Mouse (Mus musculus): ENCODE results near the gene Hist2h2ab. TPM values are rescaled to one million over a fixed set of nuclear protein-coding genes. Genes with fewer than 3 reads are reported as not detected.
"Not testable (repeated sequence)": the region's sequence is repeated elsewhere in the genome, so short reads cannot be mapped to it uniquely, and the experiment has no call there.

Gene Hist2h2ab
- polyA plus RNA-seq, 1 experiment from 2014 or later, result not detected

DNA sequence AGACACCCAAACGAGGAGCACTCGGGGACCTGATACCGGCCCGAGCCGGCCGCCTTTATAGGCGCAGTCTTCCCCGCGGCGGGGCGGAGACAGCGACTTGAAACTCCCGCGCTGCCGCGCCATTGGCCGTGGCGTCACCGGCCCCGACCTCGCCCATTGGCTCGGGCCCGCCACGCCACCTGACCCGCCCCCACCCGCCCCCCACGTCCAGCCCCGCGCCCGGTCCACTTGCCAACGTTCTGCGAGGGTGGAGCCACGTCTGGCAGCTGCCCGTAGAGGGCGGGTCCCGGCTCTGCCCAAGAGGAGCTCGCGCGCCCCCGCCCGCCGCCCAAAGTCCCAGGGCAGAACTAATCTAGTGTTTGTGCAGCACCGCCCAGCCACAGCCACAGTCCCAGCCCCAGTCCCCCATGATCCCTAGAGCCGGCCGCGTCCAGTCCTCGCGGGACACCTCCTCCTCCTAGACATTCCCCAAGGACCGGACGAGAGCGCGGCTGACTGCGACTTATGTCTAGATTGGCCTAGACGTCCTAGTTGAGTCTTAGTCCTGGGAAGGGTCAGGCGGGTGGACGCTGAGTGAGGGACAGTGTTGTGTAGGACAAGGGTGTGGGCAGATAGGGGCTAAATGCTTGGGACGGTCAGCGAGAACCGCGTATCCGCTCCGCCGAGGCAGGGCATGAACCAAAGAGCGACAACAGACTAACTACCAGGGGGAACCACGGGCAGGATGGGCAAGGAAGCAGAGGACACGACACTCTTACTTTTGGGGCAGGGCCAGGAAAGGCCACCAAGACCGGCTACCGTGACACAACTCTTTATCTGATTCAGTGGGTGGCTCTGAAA, 19.5 kb downstream of the Hist2h2ab start, which contains the start of gene Hist2h3c2:
Hist2h3c2 (minus strand) TSS at position 174 of the 840 bp plus-strand sequence.
- Histone ChIP-seq H3K4me1 (replicated peaks) (peaks cover 26% of the 10 kb centered on the region), H3K4me3 (peak within 1 kb of the TSS; percentile 51), H3K4me2 (peak within 1 kb of the TSS; percentile 80), H3K27ac (ENCODE audit: poor library complexity, severe bottlenecking) (peak within 1 kb of the TSS; percentile 89), H3K9ac (peak within 1 kb of the TSS; percentile 74)
- H3K36me3 ChIP-seq; H3K9me3 ChIP-seq (replicated peaks); H3K27me3 ChIP-seq (replicated peaks): not testable (repeated sequence)
- peak; percentile 91 for ATAC-seq (ENCODE audit: insufficient number of reproducible peaks, low FRiP score)
- 0% methylated on average over 12 of the region's 68 CpGs for WGBS

DNA sequence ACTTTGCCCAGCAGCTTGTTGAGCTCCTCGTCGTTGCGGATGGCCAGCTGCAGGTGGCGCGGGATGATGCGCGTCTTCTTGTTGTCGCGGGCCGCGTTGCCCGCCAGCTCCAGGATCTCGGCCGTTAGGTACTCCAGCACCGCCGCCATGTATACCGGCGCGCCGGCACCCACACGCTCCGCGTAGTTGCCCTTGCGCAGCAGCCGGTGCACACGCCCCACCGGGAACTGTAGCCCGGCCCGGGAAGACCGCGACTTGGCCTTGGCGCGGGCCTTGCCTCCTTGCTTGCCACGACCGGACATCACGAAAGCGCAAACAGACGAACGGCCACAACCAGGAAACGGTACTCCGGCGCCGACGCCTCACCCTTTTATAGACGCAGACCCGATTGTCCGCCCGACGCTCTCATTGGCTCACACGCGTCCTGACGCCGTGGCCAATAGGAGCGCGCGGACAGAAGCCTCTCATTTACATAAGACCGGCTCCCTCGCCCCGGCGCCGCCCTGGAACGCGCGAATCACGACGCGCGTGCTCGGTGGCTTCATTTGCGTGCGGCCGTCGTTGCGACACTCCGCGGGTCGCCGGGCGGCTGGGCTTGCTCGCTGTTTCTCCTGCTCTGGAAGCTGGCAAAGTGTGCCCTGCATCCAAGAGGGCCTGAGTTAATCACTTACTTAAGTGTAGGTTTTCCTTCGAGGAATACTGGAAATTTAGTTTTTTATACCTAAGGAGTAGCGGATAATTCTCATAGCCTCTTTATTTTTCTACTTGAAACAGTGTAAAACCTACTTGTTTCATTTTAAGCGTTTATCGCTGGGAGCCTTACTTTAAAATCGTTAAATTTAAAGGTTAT, 20.5 kb downstream of the Hist2h2ab start, which contains the start of gene Hist2h2aa2:
Hist2h2aa2 (minus strand) TSS at position 328 of the 850 bp plus-strand sequence.
- H3K4me2 ChIP-seq, result peak within 1 kb of the TSS; percentile 55
- peak within 1 kb of the TSS; percentile 89 for H3K27ac ChIP-seq (ENCODE audit: poor library complexity, severe bottlenecking)
- ATAC-seq (ENCODE audit: insufficient number of reproducible peaks, low FRiP score), result peak; percentile 89
- H3K9ac ChIP-seq, result peak within 1 kb of the TSS; percentile 70
- H3K27me3 ChIP-seq (replicated peaks); H3K36me3 ChIP-seq; H3K9me3 ChIP-seq (replicated peaks): not testable (repeated sequence)
- 5% methylated on average over 22 of the region's 85 CpGs for WGBS
- peak within 1 kb of the TSS; percentile 46 for H3K4me3 ChIP-seq
- peaks cover 28% of the 10 kb centered on the region for H3K4me1 ChIP-seq (replicated peaks)

DNA sequence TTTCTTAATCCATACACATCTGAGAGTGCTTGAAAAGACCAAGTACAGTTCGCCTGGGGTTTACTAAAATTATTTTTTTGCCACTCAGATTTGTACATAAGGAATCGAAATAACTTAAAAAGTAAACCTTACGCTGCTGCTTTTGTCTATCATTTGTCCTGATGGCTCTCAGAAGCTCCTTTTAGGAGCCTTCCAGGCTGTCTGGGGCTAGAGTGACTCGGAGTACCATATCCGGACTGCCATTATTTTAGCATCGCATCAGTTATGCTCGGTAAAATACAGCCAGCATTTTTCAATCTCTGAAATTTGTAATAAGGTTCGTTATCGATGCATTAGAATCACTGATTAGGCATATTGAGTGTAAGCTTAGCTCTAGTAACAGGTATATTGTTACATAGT, 21.1 kb downstream of the Hist2h2ab start:
- H3K4me2 ChIP-seq, result peak overlapping the region; percentile 43; the same call in 1 of the 2 replicates
- H3K36me3 ChIP-seq, result no peaks in the 10 kb centered on the region
- ATAC-seq (ENCODE audit: insufficient number of reproducible peaks, low FRiP score), result no peak
- no peaks in the 10 kb centered on the region for H3K9me3 ChIP-seq (replicated peaks)
- no peak overlapping the region for H3K4me3 ChIP-seq
- peak overlapping the region; percentile 57; the same call in 1 of the 2 replicates for H3K9ac ChIP-seq
- no peaks in the 10 kb centered on the region for H3K27me3 ChIP-seq (replicated peaks)
- WGBS, result 77% methylated on average over 9 of the region's 9 CpGs
- peaks cover 27% of the 10 kb centered on the region for H3K4me1 ChIP-seq (replicated peaks)
- H3K27ac ChIP-seq (ENCODE audit: poor library complexity, severe bottlenecking), result peak overlapping the region; percentile 83

DNA sequence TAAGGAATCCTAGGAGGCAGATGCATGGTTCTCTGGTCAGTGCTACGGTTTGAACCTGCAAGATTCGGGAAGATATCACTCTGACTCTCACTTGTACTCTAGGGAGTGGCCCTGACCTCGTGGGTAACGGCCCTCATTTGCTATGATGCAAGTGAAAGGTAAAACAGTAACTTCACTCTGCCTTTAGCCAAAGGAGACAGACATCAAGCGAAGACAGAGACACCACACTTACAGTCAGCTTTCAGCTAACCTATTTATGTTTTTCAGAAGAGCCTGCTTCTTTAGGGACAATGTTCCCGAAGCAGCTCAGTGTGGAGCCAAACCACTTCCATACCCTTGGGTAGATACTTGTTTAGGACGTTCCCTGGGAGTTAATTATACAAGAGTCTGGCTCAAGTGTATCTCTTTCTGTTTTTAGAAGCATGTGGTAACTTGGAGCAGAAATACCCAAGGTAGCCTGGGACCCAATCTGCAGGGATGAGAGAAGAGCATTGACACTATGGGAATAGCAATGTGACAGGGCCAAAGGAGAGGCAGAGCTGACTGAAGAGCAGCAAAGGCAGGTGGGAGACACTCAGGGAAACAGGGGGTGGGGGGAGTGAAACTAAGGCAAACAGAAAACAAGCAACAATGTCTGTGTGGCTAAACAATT, 24.4 kb downstream of the Hist2h2ab start:
- Histone ChIP-seq H3K36me3 (no peaks in the 10 kb centered on the region), H3K27ac (ENCODE audit: poor library complexity, severe bottlenecking) (peak overlapping the region; percentile 96), H3K9me3 (replicated peaks) (no peaks in the 10 kb centered on the region), H3K9ac (peak overlapping the region; percentile 88), H3K4me2 (peak overlapping the region; percentile 43), H3K4me3 (0 out of 2 replicates have a peak overlapping the region, but pooled peaks have one; percentile 12), H3K4me1 (replicated peaks) (peaks cover 19% of the 10 kb centered on the region), H3K27me3 (replicated peaks) (no peaks in the 10 kb centered on the region)
- 72% methylated on average over 7 of the region's 7 CpGs for WGBS
- ATAC-seq (ENCODE audit: insufficient number of reproducible peaks, low FRiP score), result no peak

DNA sequence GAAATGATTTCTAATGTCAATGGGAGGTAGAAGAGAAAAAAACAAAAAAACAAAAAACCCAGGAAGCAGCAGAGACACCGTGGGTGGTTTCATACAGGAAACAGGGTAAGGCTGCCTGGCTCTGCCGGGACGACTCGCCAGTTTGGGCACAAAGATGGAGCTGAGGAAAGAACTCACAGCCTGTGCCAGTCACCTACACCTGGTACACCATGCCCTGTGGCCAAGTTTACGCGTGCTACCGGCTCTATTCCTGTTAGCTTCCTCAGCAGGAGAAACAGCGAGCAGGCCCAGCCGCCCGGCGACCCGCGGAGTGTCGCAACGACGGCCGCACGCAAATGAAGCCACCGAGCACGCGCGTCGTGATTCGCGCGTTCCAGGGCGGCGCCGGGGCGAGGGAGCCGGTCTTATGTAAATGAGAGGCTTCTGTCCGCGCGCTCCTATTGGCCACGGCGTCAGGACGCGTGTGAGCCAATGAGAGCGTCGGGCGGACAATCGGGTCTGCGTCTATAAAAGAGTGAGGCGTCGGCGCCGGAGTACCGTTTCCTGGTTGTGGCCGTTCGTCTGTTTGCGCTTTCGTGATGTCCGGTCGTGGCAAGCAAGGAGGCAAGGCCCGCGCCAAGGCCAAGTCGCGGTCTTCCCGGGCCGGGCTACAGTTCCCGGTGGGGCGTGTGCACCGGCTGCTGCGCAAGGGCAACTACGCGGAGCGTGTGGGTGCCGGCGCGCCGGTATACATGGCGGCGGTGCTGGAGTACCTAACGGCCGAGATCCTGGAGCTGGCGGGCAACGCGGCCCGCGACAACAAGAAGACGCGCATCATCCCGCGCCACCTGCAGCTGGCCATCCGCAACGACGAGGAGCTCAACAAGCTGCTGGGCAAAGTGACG, 25.6 kb downstream of the Hist2h2ab start, which contains the start of gene Hist2h2aa1:
Hist2h2aa1 (plus strand) TSS at position 495 of the 884 bp plus-strand sequence.
- H3K9me3 ChIP-seq (replicated peaks); H3K36me3 ChIP-seq; H3K27me3 ChIP-seq (replicated peaks): not testable (repeated sequence)
- H3K4me1 ChIP-seq (replicated peaks), result peaks cover 30% of the 10 kb centered on the region
- peak within 1 kb of the TSS; percentile 88 for H3K9ac ChIP-seq
- H3K27ac ChIP-seq (ENCODE audit: poor library complexity, severe bottlenecking), result peak within 1 kb of the TSS; percentile 96
- peak; percentile 90 for ATAC-seq (ENCODE audit: insufficient number of reproducible peaks, low FRiP score)
- WGBS, result under 1% methylated on average over 41 of the region's 88 CpGs
- peak within 1 kb of the TSS; percentile 70 for H3K4me2 ChIP-seq
- H3K4me3 ChIP-seq, result peak within 1 kb of the TSS; percentile 58

DNA sequence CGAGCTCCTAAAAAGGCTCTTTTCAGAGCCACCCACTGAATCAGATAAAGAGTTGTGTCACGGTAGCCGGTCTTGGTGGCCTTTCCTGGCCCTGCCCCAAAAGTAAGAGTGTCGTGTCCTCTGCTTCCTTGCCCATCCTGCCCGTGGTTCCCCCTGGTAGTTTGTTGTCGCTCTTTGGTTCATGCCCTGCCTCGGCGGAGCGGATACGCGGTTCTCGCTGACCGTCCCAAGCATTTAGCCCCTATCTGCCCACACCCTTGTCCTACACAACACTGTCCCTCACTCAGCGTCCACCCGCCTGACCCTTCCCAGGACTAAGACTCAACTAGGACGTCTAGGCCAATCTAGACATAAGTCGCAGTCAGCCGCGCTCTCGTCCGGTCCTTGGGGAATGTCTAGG, 26.4 kb downstream of the Hist2h2ab start:
- peaks cover 35% of the 10 kb centered on the region for H3K4me1 ChIP-seq (replicated peaks)
- WGBS, result under 1% methylated on average over 12 of the region's 21 CpGs
- H3K27ac ChIP-seq (ENCODE audit: poor library complexity, severe bottlenecking), result peak overlapping the region; percentile 83
- ATAC-seq (ENCODE audit: insufficient number of reproducible peaks, low FRiP score), result peak; percentile 22
- peak overlapping the region; percentile 56 for H3K4me2 ChIP-seq
- peak overlapping the region; percentile 67; the same call in 1 of the 2 replicates for H3K9ac ChIP-seq
- not testable (repeated sequence) for H3K9me3 ChIP-seq (replicated peaks); H3K27me3 ChIP-seq (replicated peaks); H3K36me3 ChIP-seq
- peak overlapping the region; percentile 46 for H3K4me3 ChIP-seq

DNA sequence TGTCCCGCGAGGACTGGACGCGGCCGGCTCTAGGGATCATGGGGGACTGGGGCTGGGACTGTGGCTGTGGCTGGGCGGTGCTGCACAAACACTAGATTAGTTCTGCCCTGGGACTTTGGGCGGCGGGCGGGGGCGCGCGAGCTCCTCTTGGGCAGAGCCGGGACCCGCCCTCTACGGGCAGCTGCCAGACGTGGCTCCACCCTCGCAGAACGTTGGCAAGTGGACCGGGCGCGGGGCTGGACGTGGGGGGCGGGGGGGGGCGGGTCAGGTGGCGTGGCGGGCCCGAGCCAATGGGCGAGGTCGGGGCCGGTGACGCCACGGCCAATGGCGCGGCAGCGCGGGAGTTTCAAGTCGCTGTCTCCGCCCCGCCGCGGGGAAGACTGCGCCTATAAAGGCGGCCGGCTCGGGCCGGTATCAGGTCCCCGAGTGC, 26.8 kb downstream of the Hist2h2ab start, which contains the start of gene Hist2h3c1:
Hist2h3c1 (plus strand) TSS at position 259 of the 430 bp plus-strand sequence.
- no CpG with 5 or more reads among the region's 47 CpGs for WGBS
- Histone ChIP-seq H3K9ac (peak within 1 kb of the TSS; percentile 67), H3K4me1 (replicated peaks) (peaks cover 35% of the 10 kb centered on the region), H3K27ac (ENCODE audit: poor library complexity, severe bottlenecking) (peak within 1 kb of the TSS; percentile 83), H3K4me2 (peak within 1 kb of the TSS; percentile 64), H3K4me3 (peak within 1 kb of the TSS; percentile 48)
- not testable (repeated sequence) for H3K27me3 ChIP-seq (replicated peaks); H3K36me3 ChIP-seq; H3K9me3 ChIP-seq (replicated peaks)
- ATAC-seq (ENCODE audit: insufficient number of reproducible peaks, low FRiP score), result peak; percentile 93

DNA sequence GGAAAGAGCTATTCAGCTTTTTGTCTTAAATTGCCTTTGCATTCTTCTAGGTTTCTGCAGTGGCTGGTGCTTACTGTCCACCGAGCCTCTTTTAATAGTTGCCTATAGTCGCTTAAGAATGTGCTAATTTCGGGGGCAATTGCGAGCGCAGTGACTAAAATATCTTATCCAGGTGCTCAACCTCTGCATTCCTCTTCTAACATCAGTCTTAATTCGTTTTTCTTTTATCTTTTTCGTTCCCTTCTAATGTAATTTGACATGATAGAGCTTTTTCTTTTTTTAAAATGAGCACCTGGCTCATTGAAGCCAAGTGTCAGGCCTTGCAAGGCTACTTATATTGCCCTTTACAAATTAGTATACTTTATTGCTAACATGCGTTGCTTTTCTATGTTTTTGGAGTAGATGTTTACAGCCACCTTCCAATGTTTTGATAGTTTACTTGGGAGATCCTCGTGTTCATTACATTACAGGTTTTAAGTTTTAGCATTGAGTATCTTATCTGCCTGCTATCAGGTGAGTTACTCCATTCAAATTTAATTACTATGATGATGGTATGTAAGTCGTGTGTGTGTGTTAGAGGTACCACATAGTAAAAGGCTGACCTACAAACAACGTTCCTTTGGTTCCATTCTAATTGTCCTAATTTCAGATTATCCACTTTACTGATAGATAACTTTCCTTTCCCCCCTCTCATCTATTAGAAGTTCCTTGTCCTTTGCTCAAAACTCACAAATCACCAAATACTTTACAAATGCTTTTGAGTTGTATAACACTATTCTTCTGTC, 27.9 kb downstream of the Hist2h2ab start:
- H3K27me3 ChIP-seq (replicated peaks), result no peaks in the 10 kb centered on the region
- ATAC-seq (ENCODE audit: insufficient number of reproducible peaks, low FRiP score), result no peak
- no peaks in the 10 kb centered on the region for H3K9me3 ChIP-seq (replicated peaks)
- WGBS, result 3% methylated on average over 11 of the region's 11 CpGs
- H3K27ac ChIP-seq (ENCODE audit: poor library complexity, severe bottlenecking), result peak overlapping the region; percentile 38
- no peaks in the 10 kb centered on the region for H3K36me3 ChIP-seq
- peak overlapping the region; percentile 65 for H3K9ac ChIP-seq
- H3K4me2 ChIP-seq, result peak overlapping the region; percentile 64
- peak overlapping the region; percentile 48 for H3K4me3 ChIP-seq
- H3K4me1 ChIP-seq (replicated peaks), result peaks cover 35% of the 10 kb centered on the region

DNA sequence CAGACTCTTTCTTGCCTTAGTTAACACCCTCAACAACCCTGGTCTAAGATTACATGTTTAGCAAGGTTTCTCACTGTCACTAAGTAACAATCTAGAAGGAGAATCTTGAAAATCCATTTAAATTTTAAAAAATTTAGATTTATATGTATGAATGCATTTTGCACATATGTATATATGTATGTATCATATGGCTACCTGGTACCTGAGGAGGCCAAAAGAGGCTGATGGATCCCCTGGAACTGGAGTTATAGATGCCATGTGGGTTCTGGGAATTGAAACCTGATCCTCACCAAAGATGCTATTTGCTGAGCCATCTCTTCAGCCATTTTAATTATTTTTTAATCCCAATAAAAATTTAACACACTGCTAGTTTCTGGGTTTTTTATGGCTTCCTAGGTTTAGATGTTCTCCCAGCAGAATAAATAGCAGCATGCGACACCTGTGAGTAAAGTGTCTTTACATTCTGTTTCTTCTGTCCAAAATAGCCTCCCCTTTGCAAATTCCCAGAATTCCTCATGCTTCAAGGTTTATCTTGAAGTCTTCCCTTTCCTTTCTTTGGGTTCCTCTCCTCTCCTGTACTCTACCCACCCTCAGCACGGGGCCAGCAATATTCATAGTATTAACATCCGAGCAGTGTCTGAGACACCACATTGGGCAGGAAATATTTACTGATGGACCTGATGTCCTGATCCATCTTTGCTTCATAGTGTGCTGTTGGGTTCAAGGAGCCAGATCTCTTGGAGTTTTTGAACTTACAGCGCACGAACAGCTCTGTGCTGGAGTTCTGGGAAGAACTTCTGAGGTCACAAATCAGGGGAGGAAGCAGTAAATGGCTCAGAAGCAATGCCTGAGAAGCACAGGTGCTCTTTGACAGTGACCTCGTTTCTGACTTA, 28.7 kb downstream of the Hist2h2ab start:
- H3K27ac ChIP-seq (ENCODE audit: poor library complexity, severe bottlenecking), result no peak overlapping the region
- no peaks in the 10 kb centered on the region for H3K9me3 ChIP-seq (replicated peaks)
- 47% methylated on average over 6 of the region's 6 CpGs for WGBS
- H3K36me3 ChIP-seq, result no peaks in the 10 kb centered on the region
- no peak for ATAC-seq (ENCODE audit: insufficient number of reproducible peaks, low FRiP score)
- no peak overlapping the region for H3K9ac ChIP-seq
- no peaks in the 10 kb centered on the region for H3K27me3 ChIP-seq (replicated peaks)
- H3K4me2 ChIP-seq, result peak overlapping the region; percentile 27
- peak overlapping the region; percentile 48 for H3K4me3 ChIP-seq
- peaks cover 35% of the 10 kb centered on the region for H3K4me1 ChIP-seq (replicated peaks)
